Mouse (Mus musculus) kidney, postnatal 4 days (tissue): ENCODE results near the gene Tarbp1.
A peak's percentile ranks its signal among the peaks of the same experiment; 100 is the strongest.

Source experiments
- DNase-seq, 2 experiments: peaks; one replicate each; pipeline ENCODE4 v3.0.0; 2021; ENCODE audit warnings: mixed read lengths in 2 of 2

The Tarbp1 gene

GRCm38 (mm10) chr8:126474299-126475187 lies at the start of gene Tarbp1:
Tarbp1 (minus strand) TSS chr8:126475065.
- DNase-seq, result peak; percentile 93 to 95

GRCm38 (mm10) chr8:126524233-126524985 lies 49.5 kb upstream of the Tarbp1 start:
- DNase-seq, result peak; percentile 91 to 94

GRCm38 (mm10) chr8:126523060-126523574 lies 48.3 kb upstream of the Tarbp1 start:
- no peak for DNase-seq

GRCm38 (mm10) chr8:126519447-126519975 lies 44.6 kb upstream of the Tarbp1 start:
- DNase-seq, result no peak

- DNase-seq, result peak; percentile 94 to 96
These were observed 42.0 kb upstream of the Tarbp1 start for GRCm38 (mm10) chr8:126516620-126517577.

- DNase-seq, result no peak
These were observed 39.4 kb upstream of the Tarbp1 start for GRCm38 (mm10) chr8:126514011-126514964.

GRCm38 (mm10) chr8:126510866-126511265 lies 36.0 kb upstream of the Tarbp1 start:
- no peak for DNase-seq

GRCm38 (mm10) chr8:126509635-126510034 lies 34.8 kb upstream of the Tarbp1 start:
- no peak for DNase-seq

GRCm38 (mm10) chr8:126508871-126509586 lies 34.2 kb upstream of the Tarbp1 start:
- DNase-seq, result no peak

GRCm38 (mm10) chr8:126508221-126508620 lies 33.4 kb upstream of the Tarbp1 start:
- no peak for DNase-seq

- DNase-seq, result no peak
These were observed 29.8 kb upstream of the Tarbp1 start for GRCm38 (mm10) chr8:126504492-126505182.

GRCm38 (mm10) chr8:126502722-126503121 lies 27.9 kb upstream of the Tarbp1 start:
- no peak for DNase-seq

- DNase-seq, result no peak
These were observed 24.5 kb upstream of the Tarbp1 start for GRCm38 (mm10) chr8:126499371-126499770.

GRCm38 (mm10) chr8:126498465-126498864 lies 23.6 kb upstream of the Tarbp1 start:
- peak; percentile 24 to 48 for DNase-seq

GRCm38 (mm10) chr8:126497541-126498428 lies 22.9 kb upstream of the Tarbp1 start:
- DNase-seq, result peak; percentile 92 to 93

GRCm38 (mm10) chr8:126496915-126497314 lies 22.1 kb upstream of the Tarbp1 start:
- DNase-seq, result peak in 1 of 2 experiments; percentile 16

- DNase-seq, result no peak
These were observed 20.6 kb upstream of the Tarbp1 start for GRCm38 (mm10) chr8:126495461-126495860.
